Mouse (Mus musculus): ENCODE measurements around the gene Prrc2a. TPM values are rescaled to one million over a fixed set of nuclear protein-coding genes. Genes with fewer than 3 reads are reported as not detected.
A peak's percentile ranks its signal among the peaks of the same experiment; 100 is the strongest.
"Not testable (repeated sequence)": the region's sequence is repeated elsewhere in the genome, so short reads cannot be mapped to it uniquely, and the experiment has no call there.

The Prrc2a gene
- polyA plus RNA-seq, 1 experiment from 2014 or later: 205 TPM

DNA sequence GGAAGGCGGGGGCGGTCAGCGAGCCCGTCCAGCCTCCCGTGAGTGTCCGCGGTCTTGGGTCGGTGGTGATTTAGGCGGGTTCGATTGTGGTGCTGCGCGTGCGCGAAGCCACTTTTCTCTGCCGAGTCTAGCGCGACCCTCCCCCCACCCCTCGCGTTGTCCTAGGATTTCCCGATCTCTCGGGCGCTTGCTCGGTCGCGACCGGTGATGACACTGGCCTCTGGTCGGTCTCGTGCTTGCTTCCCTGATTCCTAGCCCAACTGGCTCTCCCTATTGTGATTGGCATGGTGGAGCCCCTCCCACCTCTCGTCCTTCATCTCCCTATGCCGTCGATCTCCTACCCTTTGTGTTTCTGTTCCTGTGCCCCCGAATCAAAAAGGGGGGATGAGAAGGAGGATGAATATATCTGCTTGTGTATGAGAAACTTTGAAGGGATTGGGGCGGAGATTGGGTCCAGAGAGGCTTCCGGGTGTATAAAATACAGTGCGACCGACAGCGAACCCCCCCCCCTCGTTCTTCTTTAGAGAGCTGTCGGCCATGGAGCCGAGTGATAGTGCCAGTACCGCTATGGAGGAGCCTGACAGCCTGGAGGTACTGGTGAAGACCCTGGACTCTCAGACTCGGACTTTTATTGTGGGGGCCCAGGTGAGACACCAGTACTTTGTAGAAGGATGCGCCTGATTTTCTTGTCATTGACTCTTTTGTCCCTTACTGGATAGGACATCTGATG lies 28.9 kb downstream of the Prrc2a start:
- WGBS: under 1% methylated on average over 43 of the region's 43 CpGs
- H3K27ac ChIP-seq (replicated peaks): peak overlapping the region; percentile 99
- peaks cover 40% of the 10 kb centered on the region for H3K36me3 ChIP-seq (replicated peaks)
- H3K9me3 ChIP-seq: no peaks in the 10 kb centered on the region
- no peak for DNase-seq (ENCODE audit: low spot score)
- no peaks in the 10 kb centered on the region for H3K27me3 ChIP-seq (replicated peaks; ENCODE audit: low read depth, poor library complexity, severe bottlenecking)
- H3K4me3 ChIP-seq: peak overlapping the region; percentile 89
- H3K4me1 ChIP-seq: peaks cover 16% of the 10 kb centered on the region

GRCm38 (mm10) chr17:35134801-35135590 lies 29.7 kb downstream of the Prrc2a start, which contains the start of gene Bag6:
Gene Bag6 (plus strand): TSS chr17:35135178.
- Histone ChIP-seq H3K4me3 (peak within 1 kb of the TSS; percentile 89), H3K27ac (replicated peaks) (peak within 1 kb of the TSS; percentile 99), H3K36me3 (replicated peaks) (peaks cover 39% of the 10 kb centered on the region), H3K27me3 (replicated peaks; ENCODE audit: low read depth, poor library complexity, severe bottlenecking) (no peaks in the 10 kb centered on the region), H3K9me3 (no peaks in the 10 kb centered on the region), H3K4me1 (peaks cover 16% of the 10 kb centered on the region)
- DNase-seq (ENCODE audit: low spot score): peak; percentile 94
- under 1% methylated on average over 66 of the region's 66 CpGs for WGBS

GRCm38 (mm10) chr17:35133517-35133916 lies 31.2 kb downstream of the Prrc2a start:
- Histone ChIP-seq H3K27me3 (replicated peaks; ENCODE audit: low read depth, poor library complexity, severe bottlenecking) (no peaks in the 10 kb centered on the region), H3K4me3 (no peak overlapping the region), H3K4me1 (peaks cover 18% of the 10 kb centered on the region), H3K27ac (replicated peaks) (no peak overlapping the region), H3K36me3 (replicated peaks) (peaks cover 37% of the 10 kb centered on the region), H3K9me3 (no peaks in the 10 kb centered on the region)
- WGBS: 93% methylated on average over 7 of the region's 7 CpGs
- no peak for DNase-seq (ENCODE audit: low spot score)

- Histone ChIP-seq H3K36me3 (replicated peaks) (peaks cover 34% of the 10 kb centered on the region), H3K9me3 (no peaks in the 10 kb centered on the region), H3K4me1 (peaks cover 23% of the 10 kb centered on the region), H3K27ac (replicated peaks) (no peak overlapping the region), H3K4me3 (no peak overlapping the region), H3K27me3 (replicated peaks; ENCODE audit: low read depth, poor library complexity, severe bottlenecking) (no peaks in the 10 kb centered on the region)
- 73% methylated on average over 3 of the region's 3 CpGs for WGBS
- DNase-seq (ENCODE audit: low spot score): no peak
These were observed 32.5 kb downstream of the Prrc2a start for GRCm38 (mm10) chr17:35132174-35132560.

DNA sequence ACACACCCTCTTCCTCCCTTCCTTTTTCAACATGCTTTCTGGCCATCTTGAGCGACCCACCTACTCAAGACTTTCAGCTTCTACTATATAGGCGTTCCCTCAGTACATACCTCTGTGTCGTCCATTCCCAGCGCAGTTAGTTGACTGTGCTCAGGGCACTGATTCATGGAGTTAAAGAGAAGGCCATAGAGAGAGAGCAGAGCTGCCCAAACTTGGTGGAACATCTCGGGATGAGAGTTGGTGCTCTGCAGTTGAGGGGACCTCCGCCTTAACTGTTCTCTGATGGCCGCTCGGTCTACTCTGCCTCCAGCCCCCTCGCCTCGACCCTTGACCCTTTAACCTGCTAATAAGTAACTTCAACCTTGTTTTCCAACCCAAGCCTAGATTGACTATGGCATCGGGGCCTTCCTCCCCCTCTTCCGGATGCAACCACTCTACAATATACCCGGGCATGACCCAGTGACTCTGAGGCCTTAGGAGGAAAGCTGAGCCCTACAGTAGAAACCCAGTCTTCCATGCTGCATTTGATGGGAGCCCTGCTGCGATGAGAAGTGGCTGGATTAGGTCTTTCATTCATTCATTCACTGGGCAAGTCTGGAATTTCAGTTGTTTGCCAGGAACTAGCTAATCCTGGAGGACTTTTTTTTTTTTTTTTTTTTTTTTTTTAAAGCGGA lies 33.1 kb downstream of the Prrc2a start, which contains the start of gene Apom:
TSS of gene Apom (minus strand) at position 551 of the 674 bp plus-strand sequence.
- Histone ChIP-seq H3K36me3 (replicated peaks) (peaks cover 34% of the 10 kb centered on the region), H3K4me3 (peak within 1 kb of the TSS; percentile 2; the same call in 1 of the 2 replicates), H3K27ac (replicated peaks) (no peak within 1 kb of the TSS), H3K9me3 (no peaks in the 10 kb centered on the region), H3K4me1 (peaks cover 23% of the 10 kb centered on the region), H3K27me3 (replicated peaks; ENCODE audit: low read depth, poor library complexity, severe bottlenecking) (no peaks in the 10 kb centered on the region)
- WGBS: 83% methylated on average over 15 of the region's 15 CpGs
- DNase-seq (ENCODE audit: low spot score): no peak

- Histone ChIP-seq H3K36me3 (replicated peaks) (peaks cover 34% of the 10 kb centered on the region), H3K4me3 (0 out of 2 replicates have a peak overlapping the region, but pooled peaks have one; percentile 2), H3K4me1 (peaks cover 23% of the 10 kb centered on the region), H3K9me3 (no peaks in the 10 kb centered on the region), H3K27me3 (replicated peaks; ENCODE audit: low read depth, poor library complexity, severe bottlenecking) (no peaks in the 10 kb centered on the region), H3K27ac (replicated peaks) (no peak overlapping the region)
- WGBS: 92% methylated on average over 8 of the region's 8 CpGs
- no peak for DNase-seq (ENCODE audit: low spot score)
These were observed 33.7 kb downstream of the Prrc2a start for GRCm38 (mm10) chr17:35131038-35131437.

DNA sequence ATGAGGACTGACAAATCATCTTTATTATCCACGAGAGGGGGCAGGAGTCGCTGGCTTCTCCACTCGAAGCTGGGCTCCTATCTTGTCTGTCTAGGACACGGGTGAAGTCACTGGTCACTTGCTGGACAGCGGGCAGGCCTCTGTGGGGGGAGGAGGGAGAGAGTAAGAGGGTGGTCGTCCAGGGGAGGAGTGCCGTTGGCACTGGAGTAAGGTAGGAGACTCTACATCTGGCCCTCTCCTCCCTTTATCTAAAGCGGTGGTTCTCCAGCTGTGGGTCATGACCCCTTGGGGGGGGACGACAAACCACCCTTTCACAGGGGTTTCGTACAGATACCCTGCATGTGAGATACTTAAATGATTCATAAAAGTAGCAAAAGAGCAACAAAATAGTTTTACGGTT lies 35.7 kb downstream of the Prrc2a start:
- H3K27me3 ChIP-seq (replicated peaks; ENCODE audit: low read depth, poor library complexity, severe bottlenecking): no peaks in the 10 kb centered on the region
- H3K36me3 ChIP-seq (replicated peaks): peaks cover 45% of the 10 kb centered on the region
- H3K27ac ChIP-seq (replicated peaks): no peak overlapping the region
- DNase-seq (ENCODE audit: low spot score): no peak
- no peaks in the 10 kb centered on the region for H3K9me3 ChIP-seq
- 70% methylated on average over 11 of the region's 11 CpGs for WGBS
- peaks cover 35% of the 10 kb centered on the region for H3K4me1 ChIP-seq
- H3K4me3 ChIP-seq: no peak overlapping the region

GRCm38 (mm10) chr17:35127017-35127416 lies 37.7 kb downstream of the Prrc2a start:
- H3K27ac ChIP-seq (replicated peaks): peak overlapping the region; percentile 90; the same call in 1 of the 2 replicates
- WGBS: 71% methylated on average over 13 of the region's 13 CpGs
- H3K27me3 ChIP-seq (replicated peaks; ENCODE audit: low read depth, poor library complexity, severe bottlenecking): no peaks in the 10 kb centered on the region
- H3K36me3 ChIP-seq (replicated peaks): peaks cover 55% of the 10 kb centered on the region
- DNase-seq (ENCODE audit: low spot score): no peak
- peak overlapping the region; percentile 74 for H3K4me3 ChIP-seq
- H3K9me3 ChIP-seq: no peaks in the 10 kb centered on the region
- peaks cover 43% of the 10 kb centered on the region for H3K4me1 ChIP-seq

DNA sequence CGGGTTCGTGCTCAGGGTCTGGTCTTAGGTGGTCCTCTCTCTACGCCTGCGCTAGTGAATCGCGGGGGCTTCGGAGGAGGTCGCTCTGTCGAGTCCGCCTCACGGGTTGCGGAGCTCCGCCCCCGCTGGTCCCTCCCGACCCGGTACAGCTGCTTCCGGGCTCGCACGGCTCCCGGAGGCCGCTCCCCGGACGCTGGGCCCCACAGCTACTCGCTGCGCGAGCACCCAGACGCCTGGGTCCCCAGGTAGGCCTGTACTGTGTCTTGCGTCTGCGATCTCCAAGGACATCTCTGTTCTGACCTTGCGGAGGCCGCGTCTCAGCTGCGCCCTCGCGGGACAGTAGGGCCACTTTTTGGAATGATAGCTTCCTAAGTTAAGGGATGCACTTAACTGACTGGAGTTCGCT lies 38.5 kb downstream of the Prrc2a start, which contains the start of gene D17H6S53E:
TSS of gene D17H6S53E (plus strand) at position 168 of the 406 bp plus-strand sequence.
- Histone ChIP-seq H3K27ac (replicated peaks) (peak within 1 kb of the TSS; percentile 90), H3K27me3 (replicated peaks; ENCODE audit: low read depth, poor library complexity, severe bottlenecking) (no peaks in the 10 kb centered on the region), H3K4me1 (peaks cover 43% of the 10 kb centered on the region), H3K36me3 (replicated peaks) (peaks cover 54% of the 10 kb centered on the region), H3K4me3 (peak within 1 kb of the TSS; percentile 74), H3K9me3 (no peaks in the 10 kb centered on the region)
- under 1% methylated on average over 36 of the region's 36 CpGs for WGBS
- DNase-seq (ENCODE audit: low spot score): peak; percentile 83

DNA sequence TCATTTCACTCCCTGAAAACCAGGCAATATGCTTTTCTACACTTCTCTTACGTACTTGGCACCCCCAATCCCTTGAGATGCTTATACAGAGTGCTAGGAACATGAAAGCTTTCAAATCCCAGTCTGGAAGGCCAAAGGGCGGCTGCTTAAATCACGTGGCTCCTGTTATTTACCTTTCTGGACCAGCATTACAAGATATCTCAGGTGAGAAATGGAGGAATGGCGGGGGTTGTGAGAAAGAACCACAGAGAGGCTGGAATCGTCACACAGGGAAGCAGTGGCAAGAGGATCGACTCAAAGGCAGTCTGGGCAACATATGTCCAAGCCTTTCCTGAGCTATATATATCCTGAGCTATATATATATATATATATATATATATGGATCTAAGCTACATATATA lies 39.1 kb downstream of the Prrc2a start:
- no peaks in the 10 kb centered on the region for H3K27me3 ChIP-seq (replicated peaks; ENCODE audit: low read depth, poor library complexity, severe bottlenecking)
- WGBS: 33% methylated on average over 6 of the region's 6 CpGs
- peaks cover 44% of the 10 kb centered on the region for H3K4me1 ChIP-seq
- H3K27ac ChIP-seq (replicated peaks): no peak overlapping the region
- no peaks in the 10 kb centered on the region for H3K9me3 ChIP-seq
- peaks cover 49% of the 10 kb centered on the region for H3K36me3 ChIP-seq (replicated peaks)
- H3K4me3 ChIP-seq: peak overlapping the region; percentile 74
- DNase-seq (ENCODE audit: low spot score): no peak

DNA sequence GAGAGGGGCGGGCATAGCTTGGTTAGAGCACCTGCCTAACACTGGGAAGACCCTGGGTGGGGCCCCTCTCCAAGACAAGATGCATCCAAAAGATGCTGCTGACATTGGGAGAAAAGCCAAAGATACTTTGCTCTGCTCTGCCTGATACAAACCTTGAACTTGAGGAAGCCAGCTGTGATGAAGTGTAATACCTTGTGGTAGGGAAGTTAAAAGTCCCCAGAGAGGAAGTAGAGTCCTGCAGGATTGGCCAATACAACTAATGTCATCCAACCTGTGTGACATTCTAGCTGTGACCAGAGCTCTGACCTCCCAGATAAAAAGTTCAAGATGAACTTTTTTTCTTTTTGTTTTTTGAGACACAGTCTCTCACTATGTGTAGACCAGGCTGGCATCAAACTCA lies 39.6 kb downstream of the Prrc2a start:
- Histone ChIP-seq H3K4me3 (peak overlapping the region; percentile 74; the same call in 1 of the 2 replicates), H3K9me3 (no peaks in the 10 kb centered on the region), H3K27ac (replicated peaks) (no peak overlapping the region), H3K27me3 (replicated peaks; ENCODE audit: low read depth, poor library complexity, severe bottlenecking) (no peaks in the 10 kb centered on the region), H3K4me1 (peaks cover 49% of the 10 kb centered on the region), H3K36me3 (replicated peaks) (peaks cover 44% of the 10 kb centered on the region)
- WGBS: 98% methylated on average over 1 of the region's 1 CpGs
- no peak for DNase-seq (ENCODE audit: low spot score)

DNA sequence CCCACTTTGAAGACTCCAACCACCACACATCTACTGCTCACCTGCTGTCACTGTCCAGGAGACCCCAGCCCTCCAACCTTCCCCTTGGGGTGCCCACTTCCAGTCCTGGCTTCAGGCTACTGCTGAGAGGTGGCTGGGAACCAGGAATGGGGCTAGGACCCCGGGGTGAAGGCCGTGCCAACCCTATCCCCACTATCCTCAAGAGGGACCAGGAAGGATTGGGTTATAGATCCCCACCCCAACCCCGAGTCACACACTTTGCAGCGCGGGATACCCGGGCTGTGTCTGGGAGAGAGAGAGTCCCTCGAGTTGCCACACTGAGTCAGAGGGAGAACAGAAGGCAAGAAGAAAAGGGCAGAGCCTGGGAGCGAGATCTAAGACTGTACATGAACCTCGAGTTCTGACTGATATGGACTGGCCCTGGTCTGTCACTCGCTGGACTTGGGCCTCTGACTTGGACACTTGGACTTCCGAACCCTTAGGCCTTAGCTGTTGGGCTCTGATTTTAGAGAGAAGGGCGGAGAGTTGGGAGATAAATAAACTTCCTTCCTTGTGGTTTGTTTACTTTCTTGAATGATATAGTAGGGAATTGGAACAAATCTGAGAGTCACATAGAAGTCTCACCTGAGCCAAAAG lies 40.3 kb downstream of the Prrc2a start:
- H3K4me3 ChIP-seq; H3K27ac ChIP-seq (replicated peaks); H3K9me3 ChIP-seq; DNase-seq (ENCODE audit: low spot score); H3K27me3 ChIP-seq (replicated peaks; ENCODE audit: low read depth, poor library complexity, severe bottlenecking): not testable (repeated sequence)
- Histone ChIP-seq H3K4me1 (peaks cover 53% of the 10 kb centered on the region), H3K36me3 (replicated peaks) (peaks cover 43% of the 10 kb centered on the region)
- WGBS: 92% methylated on average over 12 of the region's 12 CpGs

Measured in embryonic facial prominence, embryonic 10.5 days (tissue).